Mouse (Mus musculus): Measurements from ENCODE around the gene Gtf2ird2.

- TF ChIP-seq POLR2A (IDR thresholded peaks at IDR 0.05; ENCODE audit: low read depth, low read length) (no peak), CTCF (IDR thresholded peaks at IDR 0.05; ENCODE audit: extremely low read depth, insufficient read length, insufficient replicate concordance, low read depth, low read length) (no peak)
These were observed 45.9 kb upstream of the Gtf2ird2 start for GRCm38 (mm10) chr5:134137933-134138332.
